Mouse (Mus musculus) gastrocnemius, postnatal 36 days (tissue): ENCODE data around the gene Gm5128. TPM values are rescaled to one million over a fixed set of nuclear protein-coding genes. Genes with fewer than 3 reads are reported as not detected.
"Not testable (repeated sequence)": the region's sequence is repeated elsewhere in the genome, so short reads cannot be mapped to it uniquely, and the experiment has no call there.

Experiments
- DNase-seq, 2 experiments: peaks; one replicate each; pipeline ENCODE4 v3.0.0; 2022
- intact Hi-C: fragments of 180-260 bp; cut with DNase I; formaldehyde crosslinking; loops from one replicate; pipeline ENCODE4 v1.15.1; 2025
- long read RNA-seq, 2 experiments: library from polyadenylated mRNA; stranded (forward); transcript quantifications; one replicate each; pipeline ENCODE4 v2.0.0; 2021
- total RNA-seq, 2 experiments: library from RNA; stranded (reverse); gene quantifications; 2 replicates each; pipeline ENCODE4 v1.2.3; 2021

Gene Gm5128
- total RNA-seq, result not detected
- long read RNA-seq, experiment 1, result 0 reads
- long read RNA-seq, experiment 2, result 0 reads

- DNase-seq, intact Hi-C loops: not testable (repeated sequence)
These were observed at the start of gene Gm5128 for GRCm38 (mm10) chrX:135372984-135373383. Gm5128 (plus strand) TSS chrX:135373284.

- intact Hi-C loops, result not testable (repeated sequence)
These were observed 12.4 kb upstream of the Gm5128 start for GRCm38 (mm10) chrX:135360685-135361084.

GRCm38 (mm10) chrX:135361943-135362342 lies 11.1 kb upstream of the Gm5128 start:
- intact Hi-C loops, DNase-seq: not testable (repeated sequence)

More at GRCm38 (mm10) chrX:135360685-135361084, 12.4 kb upstream of the Gm5128 start:
- DNase-seq, result not testable (repeated sequence)

- intact Hi-C loops, result not testable (repeated sequence)
These were observed 30.5 kb downstream of the Gm5128 start for GRCm38 (mm10) chrX:135403578-135403977.

GRCm38 (mm10) chrX:135421203-135421602 lies 48.1 kb downstream of the Gm5128 start:
- intact Hi-C loops, DNase-seq: not testable (repeated sequence)

More at GRCm38 (mm10) chrX:135403578-135403977, 30.5 kb downstream of the Gm5128 start:
- DNase-seq, result not testable (repeated sequence)

GRCm38 (mm10) chrX:135421824-135422223 lies 48.7 kb downstream of the Gm5128 start:
- DNase-seq, intact Hi-C loops: not testable (repeated sequence)

- intact Hi-C loops, result not testable (repeated sequence)
These were observed 49.4 kb downstream of the Gm5128 start for GRCm38 (mm10) chrX:135422473-135422872.

More at GRCm38 (mm10) chrX:135422473-135422872, 49.4 kb downstream of the Gm5128 start:
- DNase-seq, result not testable (repeated sequence)

Other genes with a start within 250 kb of the Gm5128 start
- gene Gm15023, start 195.7 kb upstream of the Gm5128 start, total RNA-seq, result not detected
- not detected for gene Tceal6, start 162.6 kb upstream of the Gm5128 start, total RNA-seq
- gene Pramel3, start 71.0 kb upstream of the Gm5128 start, total RNA-seq, result not detected
- not detected for gene Gm7903, start 60.6 kb downstream of the Gm5128 start, total RNA-seq
- not detected for gene AV320801, start 121.3 kb downstream of the Gm5128 start, total RNA-seq
- not detected for gene Nxf7, start 225.5 kb downstream of the Gm5128 start, total RNA-seq